Mouse (Mus musculus): ENCODE measurements around the gene Adora3. TPM values are rescaled to one million over a fixed set of nuclear protein-coding genes. Genes with fewer than 3 reads are reported as not detected.

Gene Adora3
- polyA plus RNA-seq, 1 experiment from 2014 or later = 0.43 TPM

DNA sequence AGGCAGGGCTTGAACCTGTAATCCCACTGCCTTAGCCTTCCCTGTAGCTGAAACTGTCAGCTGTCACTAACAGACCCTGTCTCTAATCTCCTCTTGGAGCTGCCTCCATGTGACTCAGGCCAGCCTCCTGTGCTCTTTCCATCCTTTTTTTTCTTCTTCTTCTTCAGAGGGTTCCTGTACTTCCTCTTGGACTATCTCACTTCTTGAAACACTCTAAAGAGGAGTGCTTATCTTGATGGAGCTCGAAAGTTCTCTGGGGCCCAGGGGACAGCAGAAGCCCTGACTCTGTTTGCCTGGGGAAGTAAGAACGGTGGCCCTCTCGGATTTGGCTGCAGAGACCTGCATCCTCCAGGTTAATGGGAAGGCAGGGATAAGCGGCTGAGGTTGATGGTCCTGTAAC is 33.6 kb downstream of the Adora3 start:
- Histone ChIP-seq H3K36me3 (ENCODE audit: control insufficient read depth, insufficient read depth) (no peaks in the 10 kb centered on the region), H3K4me3 (ENCODE audit: low read depth, low read length) (no peak overlapping the region), H3K4me2 (replicated peaks; ENCODE audit: low read depth) (no peak overlapping the region), H3K9ac (ENCODE audit: low read depth, low read length) (no peak overlapping the region), H3K9me3 (ENCODE audit: control insufficient read depth) (no peaks in the 10 kb centered on the region), H3K4me1 (replicated peaks; ENCODE audit: control insufficient read depth, insufficient read depth, low read length) (no peaks in the 10 kb centered on the region), H3K27ac (ENCODE audit: low read depth, low read length) (no peak overlapping the region), H3K27me3 (replicated peaks; ENCODE audit: control insufficient read depth, insufficient read depth, low read length) (no peaks in the 10 kb centered on the region)
- TF ChIP-seq CTCF (IDR thresholded peaks at IDR 0.05; ENCODE audit: low read depth) = no peak
- ATAC-seq = no peak
- 56% methylated on average over 4 of the region's 4 CpGs for WGBS

DNA sequence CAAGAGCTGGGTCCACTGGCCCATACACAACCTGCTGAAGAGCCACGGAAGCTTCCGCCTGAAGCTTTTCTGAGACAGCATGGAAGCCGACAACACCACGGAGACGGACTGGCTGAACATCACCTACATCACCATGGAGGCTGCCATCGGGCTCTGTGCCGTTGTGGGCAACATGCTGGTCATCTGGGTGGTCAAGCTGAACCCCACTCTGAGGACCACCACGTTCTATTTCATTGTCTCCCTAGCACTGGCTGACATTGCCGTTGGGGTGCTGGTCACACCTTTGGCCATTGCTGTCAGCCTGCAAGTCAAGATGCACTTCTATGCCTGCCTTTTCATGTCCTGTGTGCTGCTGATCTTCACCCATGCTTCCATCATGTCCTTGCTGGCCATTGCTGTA is 34.1 kb downstream of the Adora3 start:
- Histone ChIP-seq H3K27me3 (replicated peaks; ENCODE audit: control insufficient read depth, insufficient read depth, low read length) (no peaks in the 10 kb centered on the region), H3K4me1 (replicated peaks; ENCODE audit: control insufficient read depth, insufficient read depth, low read length) (no peaks in the 10 kb centered on the region), H3K4me3 (ENCODE audit: low read depth, low read length) (no peak overlapping the region), H3K36me3 (ENCODE audit: control insufficient read depth, insufficient read depth) (no peaks in the 10 kb centered on the region), H3K27ac (ENCODE audit: low read depth, low read length) (no peak overlapping the region), H3K4me2 (replicated peaks; ENCODE audit: low read depth) (no peak overlapping the region), H3K9ac (ENCODE audit: low read depth, low read length) (no peak overlapping the region), H3K9me3 (ENCODE audit: control insufficient read depth) (no peaks in the 10 kb centered on the region)
- 89% methylated on average over 9 of the region's 9 CpGs for WGBS
- TF ChIP-seq CTCF (IDR thresholded peaks at IDR 0.05; ENCODE audit: low read depth) = no peak
- ATAC-seq = no peak

DNA sequence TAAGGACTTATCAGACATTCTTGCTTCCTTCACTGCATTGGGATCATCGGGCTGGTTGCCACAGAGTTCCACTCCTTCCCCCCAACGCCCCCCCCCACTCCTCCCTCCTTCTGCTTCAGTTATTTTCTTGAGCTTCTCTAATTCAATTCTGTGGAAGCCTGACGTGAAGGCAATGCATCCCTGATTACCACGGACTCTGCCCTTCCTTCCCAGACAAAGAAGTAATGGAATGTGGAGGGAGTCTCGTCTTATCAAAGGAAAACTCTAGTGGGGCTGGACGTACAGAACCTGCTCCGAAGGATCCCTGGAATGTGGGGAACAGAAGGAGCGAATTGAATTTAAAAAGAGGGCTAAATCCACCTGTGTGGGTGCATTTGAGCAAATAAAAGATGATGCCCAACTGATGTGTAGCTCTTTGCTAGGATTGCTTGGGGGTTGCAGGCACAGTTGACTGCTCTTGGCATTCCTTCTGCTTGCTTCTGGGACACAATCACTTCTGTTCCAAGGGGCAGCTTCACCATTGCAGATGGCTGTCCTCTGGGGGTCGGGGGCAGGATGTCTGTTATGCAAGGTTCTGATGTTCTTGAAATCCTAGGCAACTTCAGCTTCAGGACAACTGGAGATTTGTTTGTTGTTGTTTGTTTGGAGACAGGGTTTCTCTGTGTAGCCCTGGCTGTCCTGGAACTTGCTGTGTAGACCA is 37.4 kb downstream of the Adora3 start:
- 35% methylated on average over 9 of the region's 9 CpGs for WGBS
- ATAC-seq = no peak
- no peak for TF ChIP-seq CTCF (IDR thresholded peaks at IDR 0.05; ENCODE audit: low read depth)
- Histone ChIP-seq H3K27me3 (replicated peaks; ENCODE audit: control insufficient read depth, insufficient read depth, low read length) (no peaks in the 10 kb centered on the region), H3K9ac (ENCODE audit: low read depth, low read length) (no peak overlapping the region), H3K4me1 (replicated peaks; ENCODE audit: control insufficient read depth, insufficient read depth, low read length) (no peaks in the 10 kb centered on the region), H3K4me3 (ENCODE audit: low read depth, low read length) (no peak overlapping the region), H3K4me2 (replicated peaks; ENCODE audit: low read depth) (no peak overlapping the region), H3K27ac (ENCODE audit: low read depth, low read length) (no peak overlapping the region), H3K36me3 (ENCODE audit: control insufficient read depth, insufficient read depth) (no peaks in the 10 kb centered on the region), H3K9me3 (ENCODE audit: control insufficient read depth) (no peaks in the 10 kb centered on the region)

DNA sequence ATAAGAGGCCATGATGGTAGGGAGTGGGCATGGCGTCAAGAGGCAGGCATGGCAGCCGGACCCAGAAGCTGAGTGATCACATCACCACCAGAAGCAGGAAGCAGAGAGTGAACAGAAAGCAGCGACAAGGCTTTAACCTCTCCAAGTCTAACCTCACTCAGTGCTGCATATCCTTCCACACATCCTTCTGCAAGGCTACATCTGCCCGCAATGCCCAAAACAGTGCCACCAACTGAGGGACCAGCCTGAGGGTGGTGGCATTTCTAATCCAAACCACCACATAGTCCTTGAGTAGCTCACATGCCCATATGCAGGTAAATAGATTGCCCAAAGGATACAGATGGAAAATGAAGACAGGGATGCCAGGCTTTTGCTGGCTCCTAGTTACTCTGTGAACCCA is 38.3 kb downstream of the Adora3 start:
- Histone ChIP-seq H3K27me3 (replicated peaks; ENCODE audit: control insufficient read depth, insufficient read depth, low read length) (no peaks in the 10 kb centered on the region), H3K36me3 (ENCODE audit: control insufficient read depth, insufficient read depth) (no peaks in the 10 kb centered on the region), H3K4me1 (replicated peaks; ENCODE audit: control insufficient read depth, insufficient read depth, low read length) (no peaks in the 10 kb centered on the region), H3K9ac (ENCODE audit: low read depth, low read length) (no peak overlapping the region), H3K27ac (ENCODE audit: low read depth, low read length) (no peak overlapping the region), H3K9me3 (ENCODE audit: control insufficient read depth) (no peaks in the 10 kb centered on the region), H3K4me2 (replicated peaks; ENCODE audit: low read depth) (no peak overlapping the region), H3K4me3 (ENCODE audit: low read depth, low read length) (no peak overlapping the region)
- WGBS = 94% methylated on average over 4 of the region's 4 CpGs
- TF ChIP-seq CTCF (IDR thresholded peaks at IDR 0.05; ENCODE audit: low read depth) = no peak
- no peak for ATAC-seq

DNA sequence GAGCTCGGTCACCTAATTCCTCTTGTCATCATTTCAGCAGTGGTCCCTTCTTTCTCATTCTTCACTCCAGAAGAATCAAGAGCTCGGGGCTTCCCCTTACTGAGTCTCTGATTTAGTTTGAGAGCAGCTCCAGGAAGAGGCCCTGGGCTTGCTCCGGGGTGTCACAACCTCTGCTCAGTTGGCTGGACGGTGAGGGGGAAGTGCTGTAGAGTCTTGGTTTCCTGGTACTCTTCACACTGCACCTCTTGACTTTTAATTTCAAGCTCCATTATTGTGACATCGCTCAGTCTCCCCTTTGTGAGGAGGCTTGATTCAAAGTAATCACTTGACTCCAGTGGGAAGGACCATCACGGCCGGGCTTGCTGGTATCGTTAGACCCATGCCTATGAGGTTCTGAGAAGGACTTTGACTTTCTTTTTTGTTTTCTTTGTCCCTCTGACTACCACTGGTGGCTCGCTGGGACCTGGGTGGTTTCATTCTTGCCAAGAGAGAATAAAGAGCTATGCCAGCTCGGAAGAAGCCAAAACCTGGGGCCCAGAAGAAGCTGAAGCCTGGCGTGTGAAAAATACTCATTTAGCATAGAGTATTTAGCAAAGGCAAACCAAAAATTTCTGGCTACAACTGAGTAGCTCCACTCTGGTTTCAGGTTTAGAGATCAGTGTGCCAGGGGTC is 40.0 kb downstream of the Adora3 start:
- H3K4me3 ChIP-seq (ENCODE audit: low read depth, low read length) = no peak overlapping the region
- no peak for ATAC-seq
- H3K27ac ChIP-seq (ENCODE audit: low read depth, low read length) = no peak overlapping the region
- no peak for TF ChIP-seq CTCF (IDR thresholded peaks at IDR 0.05; ENCODE audit: low read depth)
- no peaks in the 10 kb centered on the region for H3K9me3 ChIP-seq (ENCODE audit: control insufficient read depth)
- no peak overlapping the region for H3K9ac ChIP-seq (ENCODE audit: low read depth, low read length)
- no peaks in the 10 kb centered on the region for H3K27me3 ChIP-seq (replicated peaks; ENCODE audit: control insufficient read depth, insufficient read depth, low read length)
- H3K4me1 ChIP-seq (replicated peaks; ENCODE audit: control insufficient read depth, insufficient read depth, low read length) = no peaks in the 10 kb centered on the region
- H3K4me2 ChIP-seq (replicated peaks; ENCODE audit: low read depth) = no peak overlapping the region
- H3K36me3 ChIP-seq (ENCODE audit: control insufficient read depth, insufficient read depth) = no peaks in the 10 kb centered on the region
- WGBS = 74% methylated on average over 11 of the region's 11 CpGs

DNA sequence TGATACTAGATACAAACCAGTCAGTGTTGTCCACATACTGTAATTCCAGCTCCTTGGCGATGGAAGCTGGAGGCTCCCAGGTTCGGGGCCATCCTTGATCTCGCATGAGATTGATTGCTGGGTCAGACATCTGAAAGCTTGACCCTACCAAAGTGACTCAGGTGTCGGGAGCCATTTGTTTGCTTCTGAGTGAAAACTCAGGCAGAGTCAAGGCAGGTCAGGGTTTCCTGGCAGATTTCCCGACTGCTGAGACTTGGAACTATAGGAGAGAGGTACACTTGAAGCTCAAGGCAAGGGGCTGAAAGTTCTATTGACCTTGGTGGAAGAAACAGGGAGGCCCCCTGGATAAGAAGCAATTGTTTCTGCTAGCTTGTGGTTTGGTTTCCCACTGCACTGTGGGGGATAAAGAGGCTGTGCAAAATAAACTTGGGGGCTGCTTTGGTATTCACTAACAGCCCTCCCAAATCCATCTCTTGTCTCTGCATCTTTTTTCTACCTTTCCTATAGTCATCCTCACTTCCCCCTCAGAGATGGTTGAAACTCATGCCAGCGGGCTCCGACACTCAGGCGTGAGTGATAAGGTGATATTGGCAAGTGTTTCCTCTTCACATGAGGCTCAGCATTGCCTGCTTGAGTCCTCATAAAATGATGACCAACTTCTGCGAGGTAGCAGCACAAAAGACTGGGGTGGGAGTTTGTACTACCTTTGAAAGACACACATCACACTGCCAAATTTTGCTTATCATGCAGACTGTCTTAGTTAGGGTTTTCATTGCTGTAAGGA is 41.6 kb downstream of the Adora3 start:
- H3K27me3 ChIP-seq (replicated peaks; ENCODE audit: control insufficient read depth, insufficient read depth, low read length) = no peaks in the 10 kb centered on the region
- no peak overlapping the region for H3K9ac ChIP-seq (ENCODE audit: low read depth, low read length)
- H3K27ac ChIP-seq (ENCODE audit: low read depth, low read length) = no peak overlapping the region
- H3K9me3 ChIP-seq (ENCODE audit: control insufficient read depth) = no peaks in the 10 kb centered on the region
- H3K4me3 ChIP-seq (ENCODE audit: low read depth, low read length) = no peak overlapping the region
- ATAC-seq = no peak
- TF ChIP-seq CTCF (IDR thresholded peaks at IDR 0.05; ENCODE audit: low read depth) = no peak
- H3K4me2 ChIP-seq (replicated peaks; ENCODE audit: low read depth) = no peak overlapping the region
- WGBS = 62% methylated on average over 9 of the region's 9 CpGs
- no peaks in the 10 kb centered on the region for H3K4me1 ChIP-seq (replicated peaks; ENCODE audit: control insufficient read depth, insufficient read depth, low read length)
- H3K36me3 ChIP-seq (ENCODE audit: control insufficient read depth, insufficient read depth) = no peaks in the 10 kb centered on the region

All from intestine, postnatal 0 days (tissue).